ENCODE assay signal across 8 mouse cellular contexts in the genomic region with DNA sequence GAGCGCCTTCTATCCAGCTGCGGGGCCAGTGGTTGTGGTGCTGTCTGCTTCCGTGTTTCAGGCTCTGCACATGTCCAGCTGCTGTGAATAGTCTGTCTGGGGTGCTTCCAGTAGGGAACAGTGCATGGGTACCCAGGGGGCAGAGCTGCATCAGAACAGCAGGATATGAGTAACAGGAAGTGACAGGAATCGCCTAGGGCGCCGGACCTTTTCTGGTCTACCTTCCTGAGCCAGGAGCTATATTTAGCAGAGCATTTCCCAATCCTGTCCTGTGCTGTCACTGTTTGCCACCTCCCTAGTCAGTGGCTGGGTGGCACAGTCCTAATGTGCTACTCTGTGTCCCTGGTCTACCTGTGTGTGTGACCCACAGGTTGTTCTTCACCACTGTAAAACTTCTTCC. TPM values are rescaled to one million over a fixed set of nuclear protein-coding genes. Genes with fewer than 3 reads are reported as not detected.
DNase-seq lines count a peak whose midpoint lies in the region; ATAC-seq and TF ChIP-seq lines count a peak whose summit lies in the region.

No protein-coding gene starts in this region.

- H3K4me3 ChIP-seq in embryonic facial prominence, embryonic 11.5 days (ENCODE audit: low read depth, low read length): no peak overlapping the region
- no peak overlapping the region for H3K4me3 ChIP-seq in embryonic facial prominence, embryonic 10.5 days
- no peak overlapping the region for H3K4me3 ChIP-seq in kidney, adult 2 months (ENCODE audit: insufficient read depth, low read depth, low read length)
- no peak overlapping the region for H3K4me3 ChIP-seq in hindbrain, embryonic 13.5 days
- H3K4me3 ChIP-seq in midbrain, embryonic 16.5 days (ENCODE audit: low read depth, low read length): no peak overlapping the region

- TF ChIP-seq CTCF in kidney, adult 2 months (conservative IDR thresholded peaks at IDR 0.05; ENCODE audit: insufficient read depth, insufficient read length, low read depth, low read length): no peak; the same call in 1 of the 2 replicates

- no peak overlapping the region for H3K9ac ChIP-seq in embryonic facial prominence, embryonic 11.5 days (replicated peaks; ENCODE audit: low read length)
- H3K9ac ChIP-seq in hindbrain, embryonic 13.5 days: no peak overlapping the region
- no peak overlapping the region for H3K9ac ChIP-seq in midbrain, embryonic 16.5 days (ENCODE audit: low read depth, low read length)

- WGBS in embryonic facial prominence, embryonic 11.5 days: 75% methylated on average over 6 of the region's 6 CpGs
- 84% methylated on average over 6 of the region's 6 CpGs for WGBS in embryonic facial prominence, embryonic 10.5 days
- WGBS in kidney, adult 2 months: 60% methylated on average over 6 of the region's 6 CpGs
- 87% methylated on average over 6 of the region's 6 CpGs for WGBS in hindbrain, embryonic 13.5 days
- WGBS in midbrain, embryonic 16.5 days: 89% methylated on average over 6 of the region's 6 CpGs

- intact Hi-C loops in gastrocnemius, postnatal 36 days (cut with DNase I): loop anchor here (5.0 kb wide), 1 partner anchor 49 kb away; a partner anchor contains a TSS

- no peak for ATAC-seq in embryonic facial prominence, embryonic 11.5 days (replicated peaks; ENCODE audit: insufficient number of reproducible peaks, low FRiP score, low TSS enrichment, low read depth)
- peak; percentile 92 for ATAC-seq in megakaryocyte, adult 5-6 weeks (ENCODE audit: poor library complexity, severe bottlenecking)
- ATAC-seq in hindbrain, embryonic 13.5 days (ENCODE audit: low FRiP score): no peak
- ATAC-seq in midbrain, embryonic 16.5 days: no peak

- no peak overlapping the region for H3K4me2 ChIP-seq in embryonic facial prominence, embryonic 11.5 days (ENCODE audit: low read depth, low read length)
- no peak overlapping the region for H3K4me2 ChIP-seq in hindbrain, embryonic 13.5 days
- no peak overlapping the region for H3K4me2 ChIP-seq in midbrain, embryonic 16.5 days (ENCODE audit: low read length)

- H3K27me3 ChIP-seq in embryonic facial prominence, embryonic 11.5 days (ENCODE audit: control insufficient read depth, insufficient read depth, low read length): no peaks in the 10 kb centered on the region
- H3K27me3 ChIP-seq in embryonic facial prominence, embryonic 10.5 days (replicated peaks; ENCODE audit: low read depth, poor library complexity, severe bottlenecking): no peaks in the 10 kb centered on the region
- no peaks in the 10 kb centered on the region for H3K27me3 ChIP-seq in kidney, adult 2 months (replicated peaks; ENCODE audit: control insufficient read depth, insufficient read depth, low read length)
- no peaks in the 10 kb centered on the region for H3K27me3 ChIP-seq in hindbrain, embryonic 13.5 days
- no peaks in the 10 kb centered on the region for H3K27me3 ChIP-seq in midbrain, embryonic 16.5 days (ENCODE audit: control insufficient read depth, insufficient read depth, low read depth, low read length)

- H3K27ac ChIP-seq in embryonic facial prominence, embryonic 11.5 days (replicated peaks; ENCODE audit: low read depth, low read length): no peak overlapping the region
- H3K27ac ChIP-seq in embryonic facial prominence, embryonic 10.5 days (replicated peaks): no peak overlapping the region
- H3K27ac ChIP-seq in kidney, adult 2 months (ENCODE audit: insufficient read depth, low read depth, low read length): no peak overlapping the region
- H3K27ac ChIP-seq in hindbrain, embryonic 13.5 days: no peak overlapping the region
- no peak overlapping the region for H3K27ac ChIP-seq in midbrain, embryonic 16.5 days (ENCODE audit: low read length)

- peak; percentile 3 for DNase-seq in embryonic facial prominence, embryonic 11.5 days (ENCODE audit: low spot score)
- DNase-seq in embryonic facial prominence, embryonic 10.5 days (ENCODE audit: low spot score): no peak
- DNase-seq in gastrocnemius, postnatal 36 days: peak; percentile 35 to 39
- DNase-seq in kidney, adult 2 months: peak; percentile 79
- no peak for DNase-seq in natural killer cell, adult 2 months (ENCODE audit: low spot score in 2 of 2)

- no peaks in the 10 kb centered on the region for H3K9me3 ChIP-seq in embryonic facial prominence, embryonic 11.5 days (replicated peaks; ENCODE audit: control insufficient read depth, low read length)
- H3K9me3 ChIP-seq in embryonic facial prominence, embryonic 10.5 days: no peaks in the 10 kb centered on the region
- no peaks in the 10 kb centered on the region for H3K9me3 ChIP-seq in hindbrain, embryonic 13.5 days
- no peaks in the 10 kb centered on the region for H3K9me3 ChIP-seq in midbrain, embryonic 16.5 days (replicated peaks; ENCODE audit: control insufficient read depth, low read length, poor library complexity, severe bottlenecking)

- H3K36me3 ChIP-seq in embryonic facial prominence, embryonic 11.5 days (replicated peaks; ENCODE audit: control insufficient read depth, insufficient read depth, low read depth, low read length): no peaks in the 10 kb centered on the region
- H3K36me3 ChIP-seq in embryonic facial prominence, embryonic 10.5 days (replicated peaks): peaks cover 19% of the 10 kb centered on the region; the same call in 1 of the 2 replicates
- H3K36me3 ChIP-seq in kidney, adult 2 months (ENCODE audit: control insufficient read depth, insufficient read depth, low read length): no peaks in the 10 kb centered on the region
- no peaks in the 10 kb centered on the region; the same call in 1 of the 2 replicates for H3K36me3 ChIP-seq in hindbrain, embryonic 13.5 days
- no peaks in the 10 kb centered on the region for H3K36me3 ChIP-seq in midbrain, embryonic 16.5 days (ENCODE audit: control insufficient read depth, insufficient read depth, low read length)

- H3K4me1 ChIP-seq in embryonic facial prominence, embryonic 11.5 days (ENCODE audit: control insufficient read depth, insufficient read depth, low read length): no peaks in the 10 kb centered on the region
- 0 out of 2 replicates have a peak, but pooled peaks cover 4% of the 10 kb centered on the region for H3K4me1 ChIP-seq in embryonic facial prominence, embryonic 10.5 days
- H3K4me1 ChIP-seq in kidney, adult 2 months (ENCODE audit: control insufficient read depth, insufficient read depth, low read length): peaks cover 10% of the 10 kb centered on the region; the same call in 1 of the 2 replicates
- no peaks in the 10 kb centered on the region for H3K4me1 ChIP-seq in hindbrain, embryonic 13.5 days (replicated peaks)
- no peaks in the 10 kb centered on the region for H3K4me1 ChIP-seq in midbrain, embryonic 16.5 days (ENCODE audit: control insufficient read depth, insufficient read depth, low read length)

- TF ChIP-seq POLR2A in kidney, adult 2 months (IDR thresholded peaks at IDR 0.05; ENCODE audit: low read depth, low read length): no peak

RNA-seq across cellular contexts. Expression of a gene that starts 47.9 kb away (rescaled TPM):
- polyA plus RNA-seq in embryonic facial prominence, embryonic 11.5 days (2014; fragmentation: Nextera tagmentation; extraction: Ambion mirVana): 30.6 and 33.5 TPM in 2 replicates
- 39.3 and 41.3 TPM in 2 replicates for polyA plus RNA-seq in embryonic facial prominence, embryonic 10.5 days (2016; fragmentation: Nextera tagmentation; extraction: Ambion mirVana)
- total RNA-seq in gastrocnemius, postnatal 36 days (2021): 10 to 100 TPM; 29.5 to 32.7 TPM
- polyA plus RNA-seq in kidney, adult 2 months (2012; rRNA removed): 31.4 and 32.1 TPM in 2 replicates
- total RNA-seq in megakaryocyte, adult 5-6 weeks (2015): 52.2 and 73.5 TPM in 2 replicates
- 59.7 and 63.8 TPM in 2 replicates for total RNA-seq in megakaryocyte, adult 5-6 weeks (2017)
- 42.7 and 44.7 TPM in 2 replicates for polyA plus RNA-seq in hindbrain, embryonic 13.5 days (2015; fragmentation: Nextera tagmentation; extraction: Ambion mirVana)
- polyA plus RNA-seq in midbrain, embryonic 16.5 days (2015; fragmentation: Nextera tagmentation; extraction: Ambion mirVana): 43.7 and 49.0 TPM in 2 replicates

Comparison
In these comparisons a context has a peak if more than half of its experiments do, and no peak if none do; other contexts are left out.
1. DNase-seq: peak in embryonic facial prominence, embryonic 11.5 days (single experiment), gastrocnemius, postnatal 36 days (2 of 2) and kidney, adult 2 months (single experiment); none in embryonic facial prominence, embryonic 10.5 days (single experiment) and natural killer cell, adult 2 months (0 of 2).